Mouse (Mus musculus) right cerebral cortex, adult 2 months (tissue): Measurements from ENCODE around the gene Lrrc57.

ENCODE experiments used
- DNase-seq, 2 experiments: peaks; one replicate each; pipeline ENCODE4 v3.0.0; 2021 to 2022; ENCODE audit warnings: low spot score in 2 of 2

Lrrc57 gene

GRCm38 (mm10) chr2:120608830-120609723, at the start of gene Lrrc57, which contains the start of gene Haus2:
Lrrc57 (minus strand) TSS chr2:120609520.
Haus2 (plus strand) TSS chr2:120609383.
- peak; percentile 92 to 93 for DNase-seq

GRCm38 (mm10) chr2:120658486-120658885, 49.2 kb upstream of the Lrrc57 start:
- DNase-seq = no peak

GRCm38 (mm10) chr2:120656711-120657110, 47.4 kb upstream of the Lrrc57 start:
- no peak for DNase-seq

GRCm38 (mm10) chr2:120655905-120656304, 46.6 kb upstream of the Lrrc57 start:
- DNase-seq = no peak

GRCm38 (mm10) chr2:120654693-120655092, 45.4 kb upstream of the Lrrc57 start:
- no peak for DNase-seq

- no peak for DNase-seq
These were observed 43.6 kb upstream of the Lrrc57 start for GRCm38 (mm10) chr2:120652925-120653284.

GRCm38 (mm10) chr2:120652256-120652924, 43.1 kb upstream of the Lrrc57 start:
- DNase-seq = no peak

GRCm38 (mm10) chr2:120646777-120647176, 37.5 kb upstream of the Lrrc57 start:
- no peak for DNase-seq

- peak in 1 of 2 experiments; percentile 4 for DNase-seq
These were observed 34.5 kb upstream of the Lrrc57 start for GRCm38 (mm10) chr2:120643836-120644235.

GRCm38 (mm10) chr2:120640835-120641234, 31.5 kb upstream of the Lrrc57 start:
- DNase-seq = no peak

- no peak for DNase-seq
These were observed 22.6 kb upstream of the Lrrc57 start for GRCm38 (mm10) chr2:120631957-120632356.

GRCm38 (mm10) chr2:120631521-120631920, 22.2 kb upstream of the Lrrc57 start:
- DNase-seq = no peak

GRCm38 (mm10) chr2:120630655-120631054, 21.3 kb upstream of the Lrrc57 start:
- no peak for DNase-seq

GRCm38 (mm10) chr2:120630246-120630645, 20.9 kb upstream of the Lrrc57 start:
- no peak for DNase-seq

- DNase-seq = peak; percentile 96
These were observed 19.8 kb upstream of the Lrrc57 start, which contains the start of gene Stard9 for GRCm38 (mm10) chr2:120628886-120629735. Stard9 (plus strand) TSS chr2:120629121.

- no peak for DNase-seq
These were observed 19.0 kb upstream of the Lrrc57 start for GRCm38 (mm10) chr2:120628076-120628865.

GRCm38 (mm10) chr2:120622920-120623319, 13.6 kb upstream of the Lrrc57 start:
- no peak for DNase-seq

GRCm38 (mm10) chr2:120619538-120619937, 10.2 kb upstream of the Lrrc57 start:
- DNase-seq = no peak

GRCm38 (mm10) chr2:120616279-120617163, 7.2 kb upstream of the Lrrc57 start:
- DNase-seq = no peak
